Mouse (Mus musculus): ENCODE measurements around the gene Ankrd10. TPM values are rescaled to one million over a fixed set of nuclear protein-coding genes. Genes with fewer than 3 reads are reported as not detected.
"Not testable (repeated sequence)": the region's sequence is repeated elsewhere in the genome, so short reads cannot be mapped to it uniquely, and the experiment has no call there.

Ankrd10 gene
- total RNA-seq, 2 experiments from 2014 or later, result 15.8 to 17.7 TPM

GRCm38 (mm10) chr8:11616294-11616693 is 19.3 kb downstream of the Ankrd10 start:
- intact Hi-C loops (cut with DNase I), result loop anchor here (5.0 to 10.0 kb wide), 2 partner anchors 71 to 86 kb away; partner anchors contain the start of gene 1700016D06Rik
- DNase-seq, result peak; percentile 22 to 26

GRCm38 (mm10) chr8:11614126-11614835 is 21.3 kb downstream of the Ankrd10 start:
- intact Hi-C loops (cut with DNase I), result loop anchor here (10.0 kb wide), 1 partner anchor 69 kb away; no protein-coding TSS in a partner anchor
- no peak for DNase-seq

- intact Hi-C loops (cut with DNase I), result no loop called here
- no peak for DNase-seq
Observed at GRCm38 (mm10) chr8:11608848-11609247, 26.7 kb downstream of the Ankrd10 start.

- DNase-seq, result peak in 1 of 2 experiments; percentile 51
- intact Hi-C loops (cut with DNase I), result loop anchor here (5.0 kb wide), 1 partner anchor 80 kb away; no protein-coding TSS in a partner anchor
Observed at GRCm38 (mm10) chr8:11602006-11602680, 33.4 kb downstream of the Ankrd10 start.

DNA sequence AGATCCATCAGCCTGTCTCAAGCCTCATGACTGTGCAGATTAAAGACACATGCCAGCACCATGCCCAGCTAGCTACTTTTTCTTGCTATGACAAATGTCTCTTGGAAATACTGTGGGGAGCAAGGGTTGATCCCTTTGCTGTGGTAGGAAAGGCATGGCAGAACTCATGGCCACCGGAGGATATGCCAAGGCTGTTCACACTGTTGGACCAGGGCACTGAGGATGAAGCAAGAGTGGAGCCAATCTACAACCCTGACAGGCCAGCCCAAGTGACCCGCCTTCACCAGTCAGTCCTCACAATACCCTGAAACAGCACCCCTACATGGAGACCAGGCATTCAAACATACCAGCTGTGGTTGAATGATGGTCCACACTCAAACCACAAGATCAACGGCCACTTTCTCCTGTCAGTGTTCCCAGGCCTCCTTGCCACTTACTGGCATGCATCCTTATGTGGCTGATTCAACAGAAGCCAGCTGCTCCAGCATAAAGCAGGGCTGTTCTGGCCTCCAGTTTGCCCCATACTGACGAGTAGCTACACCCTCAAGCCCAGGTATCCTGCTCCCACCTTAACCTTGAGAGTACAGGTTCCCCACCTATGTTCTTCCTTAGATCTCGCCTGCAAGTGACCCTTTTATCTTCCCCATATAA is 35.1 kb downstream of the Ankrd10 start:
- intact Hi-C loops (cut with DNase I), result loop anchor here (5.0 kb wide), 1 partner anchor 78 kb away; no protein-coding TSS in a partner anchor
- DNase-seq, result no peak

DNA sequence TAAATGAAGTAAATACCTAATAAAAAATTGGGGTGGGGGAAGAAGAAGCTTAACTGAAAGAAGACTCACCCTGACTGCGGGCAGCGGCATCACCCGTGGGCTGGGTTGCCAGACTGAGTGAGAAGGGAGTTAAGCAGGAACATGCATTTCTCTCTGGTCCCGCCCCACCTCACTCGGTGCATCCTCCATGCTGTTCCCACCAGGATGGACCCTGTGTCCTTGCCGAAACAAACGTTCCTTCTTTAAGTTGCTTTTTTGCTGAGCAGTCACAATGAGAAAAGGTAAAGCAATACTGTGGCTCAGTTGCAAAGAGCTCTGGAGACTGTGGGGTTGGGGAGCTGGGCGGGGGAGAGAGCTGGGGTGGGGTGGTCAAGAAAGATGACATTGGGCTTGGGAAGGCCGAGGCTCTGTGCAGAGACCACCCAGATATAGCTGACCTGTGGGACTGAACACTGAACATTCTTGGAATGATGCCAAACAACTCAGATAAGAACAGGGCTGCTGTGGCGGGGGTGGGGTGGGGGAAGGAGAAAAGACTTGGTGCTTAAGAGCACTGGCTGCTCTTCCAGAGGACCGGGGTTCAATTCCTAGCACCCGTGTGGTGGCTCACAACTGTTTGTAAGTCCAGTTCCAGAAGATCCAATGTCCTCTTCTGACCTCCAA is 42.2 kb downstream of the Ankrd10 start:
- no peak for DNase-seq

DNA sequence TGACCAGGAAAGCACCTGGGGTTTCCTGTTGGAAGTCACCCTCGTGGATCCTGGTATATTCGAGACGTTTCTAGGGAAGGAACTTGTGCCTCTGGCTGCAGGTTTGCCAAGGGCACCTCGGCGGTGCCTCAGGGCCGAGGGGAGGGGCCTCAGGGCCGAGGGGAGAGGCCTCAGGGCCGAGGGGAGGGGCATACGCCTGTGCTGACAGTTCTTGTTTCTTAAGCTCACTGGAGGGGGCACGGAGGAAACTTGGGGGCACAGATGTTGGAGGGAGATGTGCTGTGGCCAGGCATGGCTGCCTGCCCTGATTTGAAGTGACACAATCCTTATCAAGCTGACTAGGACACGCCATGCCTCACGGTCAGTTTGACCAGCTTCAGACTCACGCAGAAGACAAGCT is 43.3 kb downstream of the Ankrd10 start:
- no peak for DNase-seq
- intact Hi-C loops (cut with DNase I), result no loop called here

More for the DNA sequence above, 42.2 kb downstream of the Ankrd10 start:
- intact Hi-C loops (cut with DNase I), result no loop called here

DNA sequence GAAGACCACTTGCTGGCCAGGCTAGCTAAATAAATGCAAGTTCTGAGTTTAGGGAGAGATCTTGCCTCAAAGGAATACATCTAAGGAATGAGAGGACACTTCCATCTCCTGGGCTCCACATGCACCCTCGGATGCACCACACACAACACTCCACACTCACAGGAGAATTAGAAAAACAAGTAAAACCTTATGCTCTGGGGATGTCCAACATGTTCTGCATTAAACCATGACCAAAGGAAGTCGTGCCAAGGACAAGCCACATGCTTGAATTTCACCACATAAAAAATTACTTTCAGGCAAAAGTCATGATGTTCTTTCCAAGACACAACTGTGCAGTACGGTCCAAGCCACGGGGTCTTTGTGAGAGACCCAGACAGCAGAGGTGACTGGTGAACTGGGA is 43.7 kb downstream of the Ankrd10 start:
- intact Hi-C loops (cut with DNase I), result no loop called here
- no peak for DNase-seq

- intact Hi-C loops (cut with DNase I), result no loop called here
- DNase-seq, result no peak
Observed at GRCm38 (mm10) chr8:11586374-11586745, 49.2 kb downstream of the Ankrd10 start.

GRCm38 (mm10) chr8:11585513-11586373 is 49.8 kb downstream of the Ankrd10 start:
- DNase-seq, result no peak
- intact Hi-C loops (cut with DNase I), result no loop called here

DNA sequence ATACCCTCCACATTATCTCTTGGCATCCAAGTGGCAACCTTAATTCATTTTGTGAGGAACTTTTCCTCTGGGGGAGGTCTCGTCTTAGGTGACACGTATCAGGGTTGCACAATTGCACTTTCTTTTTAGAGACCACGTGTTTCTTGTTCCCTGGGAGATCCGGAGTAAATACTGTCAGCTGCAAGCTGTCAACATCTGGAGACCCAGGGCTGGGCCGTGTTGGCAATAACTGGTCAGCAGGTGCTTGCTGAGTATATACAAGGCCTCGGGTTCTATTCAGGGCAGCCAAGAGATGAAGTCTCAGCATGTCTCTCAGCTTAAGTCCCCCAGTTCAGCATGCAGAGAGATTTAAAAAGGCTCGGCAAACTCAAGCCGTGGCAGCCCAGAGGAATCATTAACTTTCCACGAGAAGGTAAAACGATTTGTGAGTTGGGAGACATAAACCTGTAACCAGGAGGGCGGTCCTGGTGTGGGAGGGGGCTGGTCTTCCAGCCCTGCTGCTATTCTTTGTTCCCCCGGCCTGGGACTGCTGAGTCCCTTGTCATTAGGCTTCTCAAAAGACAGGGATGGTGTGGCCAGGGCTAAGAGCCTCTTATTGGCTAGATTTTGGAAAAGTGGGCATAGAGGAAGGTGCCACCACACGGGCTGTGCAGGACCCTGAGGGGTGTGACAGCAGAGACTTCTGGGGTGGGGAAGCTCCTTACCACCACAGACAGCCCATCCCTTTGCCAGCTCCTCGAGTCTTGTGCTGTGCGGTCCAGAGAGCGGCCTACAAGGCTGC is 59.8 kb downstream of the Ankrd10 start:
- intact Hi-C loops (cut with DNase I), result no loop called here
- DNase-seq, result no peak

- DNase-seq, result no peak
- intact Hi-C loops (cut with DNase I), result no loop called here
Observed at GRCm38 (mm10) chr8:11574911-11575603, 60.5 kb downstream of the Ankrd10 start.

DNA sequence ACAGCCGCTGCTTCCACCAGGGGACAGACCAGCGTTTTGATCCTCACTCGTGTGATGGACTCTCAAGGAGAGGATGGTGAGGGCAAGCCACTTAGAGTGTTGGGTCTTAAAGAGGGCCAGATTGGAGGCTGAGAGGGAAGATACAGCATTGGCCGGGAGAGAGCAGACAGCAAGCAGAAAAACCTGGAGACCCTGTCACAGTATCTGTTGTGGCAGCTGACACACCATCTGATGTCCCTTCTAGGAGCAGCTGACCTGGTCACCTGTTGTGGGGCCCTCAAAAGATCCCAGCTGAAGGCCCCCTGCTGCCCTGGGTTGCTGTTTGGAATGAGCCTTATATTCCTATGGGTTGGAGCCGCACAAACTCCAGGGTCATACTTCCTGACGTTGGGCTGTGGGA is 63.1 kb downstream of the Ankrd10 start:
- intact Hi-C loops (cut with DNase I), result no loop called here
- no peak for DNase-seq

DNA sequence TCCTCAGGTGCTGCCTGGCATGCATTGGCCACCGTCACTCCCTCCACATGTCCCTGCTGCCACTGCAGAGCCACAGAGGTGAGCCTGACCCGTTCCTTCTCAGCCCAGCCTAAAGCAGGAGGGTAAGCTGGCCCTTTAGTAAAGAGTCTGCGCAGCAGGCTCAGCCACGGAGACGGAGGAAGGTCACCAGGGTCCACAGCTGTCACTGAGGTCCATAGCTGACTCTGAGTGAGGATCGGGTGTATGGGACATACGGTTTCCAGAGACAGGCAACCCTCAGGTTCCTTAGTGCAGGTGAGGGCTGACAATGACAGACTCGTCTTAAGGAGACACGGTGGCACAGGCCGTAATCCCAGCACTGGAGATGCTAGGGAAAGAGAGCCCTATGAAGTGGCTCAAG is 63.6 kb downstream of the Ankrd10 start:
- intact Hi-C loops (cut with DNase I), result no loop called here
- DNase-seq, result no peak

GRCm38 (mm10) chr8:11570742-11571141 is 64.8 kb downstream of the Ankrd10 start:
- intact Hi-C loops (cut with DNase I), result no loop called here
- no peak for DNase-seq

GRCm38 (mm10) chr8:11569260-11570097 is 66.1 kb downstream of the Ankrd10 start:
- no peak for DNase-seq
- intact Hi-C loops (cut with DNase I), result no loop called here

DNA sequence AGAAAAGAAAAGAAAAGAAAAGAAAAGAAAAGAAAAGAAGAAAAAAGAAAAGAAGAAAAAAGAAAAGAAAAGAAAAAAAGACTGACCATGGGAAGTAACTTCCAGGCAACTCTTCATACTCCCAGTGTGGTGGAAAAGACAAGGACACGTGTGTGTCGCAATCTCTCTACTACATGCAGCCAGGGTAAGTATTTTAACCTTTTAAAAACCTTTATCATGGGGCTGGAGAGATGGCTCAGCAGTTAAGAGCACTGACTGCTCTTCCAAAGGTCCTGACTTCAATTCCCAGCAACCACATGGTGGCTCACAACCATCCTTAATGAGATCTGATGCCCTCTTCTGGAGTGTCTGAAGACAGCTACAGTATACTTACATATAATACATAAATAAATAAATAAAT is 67.4 kb downstream of the Ankrd10 start:
- intact Hi-C loops (cut with DNase I); DNase-seq: not testable (repeated sequence)

GRCm38 (mm10) chr8:11564721-11565120 is 70.8 kb downstream of the Ankrd10 start:
- intact Hi-C loops (cut with DNase I), result loop anchor here (5.0 kb wide), 1 partner anchor 33 kb away; no protein-coding TSS in a partner anchor
- no peak for DNase-seq
